ENCODE assay signal across 20 mouse cellular contexts in the genomic region with DNA sequence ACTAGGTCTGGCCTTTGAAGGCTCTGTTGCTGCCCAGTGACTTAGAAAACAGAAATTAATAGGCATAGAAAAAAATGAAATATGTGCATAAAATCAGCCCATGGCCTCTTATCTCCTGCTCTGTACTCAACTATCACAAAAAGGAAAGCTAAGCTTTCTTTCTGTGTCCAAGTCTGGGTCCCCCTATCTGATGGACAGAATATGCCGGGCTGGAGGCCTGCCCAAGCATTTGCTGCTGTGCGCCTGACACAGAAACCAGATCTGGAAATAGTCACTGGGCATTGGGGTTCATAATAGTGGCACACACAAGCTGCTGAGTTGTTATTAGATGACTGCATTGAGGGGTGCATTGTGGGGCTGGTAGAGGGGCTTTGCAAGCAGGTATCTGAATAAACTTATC.
"Had no signal": no experiment of that assay in that cellular context is flagged by ENCODE, and none has a peak within 500 bp of the region (broad histone marks: within the 10 kb centered on the region; RNA-seq: fewer than 3 reads in every experiment).

No protein-coding gene starts in this region.

- H3K4me2 ChIP-seq: limb, embryonic 12.5 days; limb, embryonic 15.5 days; liver, embryonic 11.5 days; lung, embryonic 14.5 days; midbrain, embryonic 12.5 days; midbrain, embryonic 15.5 days; neural tube, embryonic 12.5 days; neural tube, embryonic 15.5 days had no signal

- H3K4me3 ChIP-seq: limb, embryonic 12.5 days; limb, embryonic 15.5 days; midbrain, embryonic 12.5 days; midbrain, embryonic 15.5 days; neural tube, embryonic 12.5 days; neural tube, embryonic 15.5 days had no signal

- H3K27me3 ChIP-seq: limb, embryonic 15.5 days; midbrain, embryonic 15.5 days; neural tube, embryonic 12.5 days; neural tube, embryonic 15.5 days had no signal

- H3K27ac ChIP-seq: limb, embryonic 12.5 days; limb, embryonic 15.5 days; liver, embryonic 14.5 days; macrophage; midbrain, embryonic 12.5 days; midbrain, embryonic 15.5 days; neural tube, embryonic 12.5 days; neural tube, embryonic 15.5 days; stomach, postnatal 0 days had no signal

- DNase-seq: left cerebral cortex, postnatal 4 days; liver, postnatal 0 days; lung, embryonic 14.5 days; right cerebral cortex, adult 18-20 months; right cerebral cortex, postnatal 14 days; right cerebral cortex, postnatal 4 days; thymus, adult 2 months; thymus, postnatal 14 days; thymus, postnatal 4 days had no signal

- ATAC-seq: liver, postnatal 0 days; lung, postnatal 0 days; midbrain, embryonic 15.5 days had no signal

- H3K4me1 ChIP-seq: limb, embryonic 15.5 days had no signal

- H3K36me3 ChIP-seq: limb, embryonic 12.5 days; limb, embryonic 15.5 days; midbrain, embryonic 12.5 days; midbrain, embryonic 15.5 days; neural tube, embryonic 12.5 days; neural tube, embryonic 15.5 days had no signal

- H3K9me3 ChIP-seq: limb, embryonic 12.5 days; limb, embryonic 15.5 days; midbrain, embryonic 12.5 days; midbrain, embryonic 15.5 days; neural tube, embryonic 12.5 days; neural tube, embryonic 15.5 days had no signal

- H3K9ac ChIP-seq: limb, embryonic 12.5 days; limb, embryonic 15.5 days; liver, embryonic 14.5 days; liver, postnatal 0 days; lung, embryonic 14.5 days; midbrain, embryonic 12.5 days; midbrain, embryonic 15.5 days; neural tube, embryonic 12.5 days; neural tube, embryonic 15.5 days had no signal
